Mouse (Mus musculus) thymus, postnatal 10 days (tissue): ENCODE results near the gene Sytl1.
A peak's percentile ranks its signal among the peaks of the same experiment; 100 is the strongest.

ENCODE experiments used
- DNase-seq, 2 experiments: peaks; one replicate each; pipeline ENCODE4 v3.0.0; 2021; ENCODE audit warnings: low spot score in 2 of 2

Sytl1 gene

DNA sequence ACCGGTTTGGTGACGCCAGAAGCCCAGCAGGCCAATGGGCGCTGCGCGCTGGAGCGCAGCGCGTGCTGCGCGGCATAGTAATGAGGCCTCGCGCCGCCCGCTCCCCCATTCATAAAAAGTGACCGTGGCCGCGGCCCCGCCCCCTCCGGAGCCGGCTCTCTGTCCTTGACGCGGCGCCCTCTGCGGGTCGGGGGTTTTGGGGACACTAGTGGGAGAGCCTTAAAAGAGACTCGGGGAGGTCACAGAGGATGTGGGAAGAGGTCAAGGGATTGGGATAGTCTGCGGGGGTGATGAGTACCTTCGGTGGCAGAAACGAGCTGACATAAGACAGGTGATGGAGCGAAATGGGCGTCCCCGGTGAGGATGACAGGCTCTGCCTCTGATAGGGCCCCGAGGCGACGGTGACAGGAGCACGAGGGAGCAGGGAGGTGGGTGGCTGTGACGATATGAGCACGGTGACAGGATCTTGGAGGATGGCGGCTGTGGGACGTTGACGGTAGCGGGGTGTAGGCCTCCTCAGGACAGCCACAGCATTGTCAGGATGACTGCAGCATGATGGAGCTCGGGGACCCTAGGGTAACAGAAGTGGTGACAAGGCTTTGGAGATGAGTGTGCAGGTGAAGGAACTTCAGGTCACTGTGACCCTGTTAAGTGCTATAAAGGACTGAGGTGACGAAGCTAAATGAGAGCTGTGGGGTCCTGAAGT is 50.2 kb downstream of the Sytl1 start:
- DNase-seq, result peak in 1 of 2 experiments; percentile 44

DNA sequence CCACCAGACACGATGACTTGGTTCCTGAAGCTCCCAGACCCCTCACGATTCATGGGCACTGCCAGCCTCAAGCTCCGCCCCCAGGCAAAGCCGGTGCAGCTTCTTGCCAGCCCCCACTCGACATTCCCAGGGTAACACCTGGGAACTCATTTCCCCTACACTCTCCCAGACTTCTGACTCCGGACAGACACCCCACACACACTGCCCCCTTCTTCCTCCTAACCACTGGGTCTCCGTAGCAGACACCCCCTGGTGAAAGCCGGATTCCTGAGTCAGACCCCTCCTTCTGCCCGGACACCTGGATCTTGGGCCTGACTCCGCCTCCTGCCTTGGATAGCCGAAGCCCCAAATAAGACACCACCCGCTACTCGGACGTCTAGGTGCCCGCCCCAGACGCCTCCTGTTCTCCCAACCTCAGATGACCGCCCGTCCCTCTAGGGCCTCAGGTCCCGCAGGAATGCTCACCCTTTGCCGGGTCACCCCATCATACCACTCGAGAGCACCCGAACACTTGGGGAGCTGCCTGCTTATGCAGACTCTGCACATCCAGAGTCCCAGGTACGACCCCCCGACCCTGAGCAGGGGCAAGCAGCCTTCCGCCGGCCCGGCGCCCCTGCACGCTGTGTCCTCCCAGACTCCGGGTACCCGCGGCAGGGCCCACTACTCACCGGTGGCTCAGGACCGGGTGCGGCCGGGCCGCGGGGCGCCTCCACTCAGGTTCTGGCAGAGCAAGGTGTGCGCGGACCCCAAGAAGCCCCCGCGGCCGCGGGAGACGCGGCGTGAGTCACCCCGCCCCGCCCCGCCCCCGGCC is 51.0 kb downstream of the Sytl1 start, which contains the start of the genes Cd164l2 and Gpr3:
TSS of gene Cd164l2 (plus strand) at position 381 of the 811 bp plus-strand sequence.
TSS of gene Gpr3 (minus strand) at position 786 of the 811 bp plus-strand sequence.
- DNase-seq, result no peak

DNA sequence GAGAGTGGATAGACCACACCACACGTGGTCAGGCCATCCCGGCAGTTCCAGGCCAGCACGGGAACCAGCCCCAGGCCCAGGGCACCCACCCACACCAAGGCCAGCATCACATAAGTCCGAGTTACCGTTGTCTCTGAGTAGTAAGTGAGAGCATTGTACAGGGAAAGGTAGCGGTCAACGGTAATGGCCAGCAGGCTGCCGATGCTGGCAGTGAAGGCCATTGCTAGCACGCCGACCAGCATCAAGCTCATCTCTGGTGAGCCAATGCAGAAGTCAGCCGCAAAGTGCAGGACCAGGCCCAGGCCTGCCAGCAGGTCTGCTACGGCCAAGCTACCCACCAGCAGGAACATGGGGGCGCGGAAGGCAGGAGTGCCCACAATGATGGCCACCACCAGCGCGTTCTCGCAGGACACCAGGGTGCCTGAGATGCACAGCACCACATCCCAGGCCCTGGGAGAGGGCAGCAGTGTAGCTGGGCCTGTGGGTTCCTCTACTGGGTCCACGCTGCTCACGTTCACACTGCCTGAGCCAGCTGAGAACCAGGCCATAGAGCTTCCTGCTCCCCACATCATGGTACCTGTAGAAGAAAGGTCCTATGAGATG is 52.0 kb downstream of the Sytl1 start:
- DNase-seq, result no peak

DNA sequence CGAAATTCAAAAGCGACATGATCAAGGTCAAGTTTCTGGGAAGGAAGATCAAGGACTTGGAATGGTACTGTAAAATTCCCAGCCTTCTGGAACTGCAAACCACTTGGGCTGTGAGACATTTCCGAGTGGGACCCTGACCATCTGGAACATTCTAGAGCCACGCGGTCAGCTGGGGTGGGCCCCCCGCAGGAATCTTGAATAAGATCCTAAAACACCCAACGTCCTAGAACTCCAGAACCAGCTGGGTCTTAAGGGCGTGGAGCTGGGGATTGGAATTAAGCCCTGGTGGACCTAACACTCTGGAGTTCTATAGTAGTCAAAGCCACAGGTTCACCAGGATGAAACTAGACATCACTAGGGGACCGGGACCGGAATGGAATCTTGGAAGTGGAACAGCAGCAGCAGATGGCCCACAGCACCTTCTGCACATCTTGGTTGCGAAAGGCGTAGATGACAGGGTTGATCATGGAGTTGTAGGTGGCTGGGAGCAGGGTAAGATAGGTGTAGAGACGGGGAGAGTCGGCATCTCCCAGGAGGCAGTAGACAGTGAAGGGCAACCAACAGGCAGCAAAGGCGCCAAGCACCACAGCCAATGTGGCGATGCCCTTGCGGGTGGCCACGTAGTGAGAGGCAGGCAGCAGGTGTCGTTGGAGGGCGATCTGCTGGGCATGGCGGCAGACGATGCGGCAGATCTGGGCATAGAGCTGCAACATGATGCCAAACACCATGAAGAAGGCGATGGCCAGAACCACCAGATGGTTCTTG is 52.7 kb downstream of the Sytl1 start:
- DNase-seq, result no peak

DNA sequence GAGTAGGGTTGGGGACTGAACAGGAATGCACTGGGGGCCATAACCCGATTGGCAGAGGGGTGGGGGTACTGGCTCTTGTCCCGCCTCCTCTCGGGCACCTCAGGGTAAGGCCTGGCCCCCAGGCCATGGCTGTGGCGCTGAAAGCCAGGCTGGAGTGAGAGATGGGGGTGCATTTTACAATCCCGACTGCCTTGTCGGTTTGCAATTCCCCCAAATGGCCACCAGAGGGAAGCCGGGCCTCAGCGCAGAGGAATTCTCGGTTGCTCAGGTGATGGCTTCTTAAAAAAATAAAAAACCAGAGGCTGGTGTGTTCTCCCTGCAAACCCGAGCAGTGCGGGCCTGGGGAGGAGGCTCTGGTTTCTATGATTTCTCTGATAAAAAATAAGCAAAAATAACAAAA is 53.5 kb downstream of the Sytl1 start:
- peak; percentile 34 to 57 for DNase-seq

DNA sequence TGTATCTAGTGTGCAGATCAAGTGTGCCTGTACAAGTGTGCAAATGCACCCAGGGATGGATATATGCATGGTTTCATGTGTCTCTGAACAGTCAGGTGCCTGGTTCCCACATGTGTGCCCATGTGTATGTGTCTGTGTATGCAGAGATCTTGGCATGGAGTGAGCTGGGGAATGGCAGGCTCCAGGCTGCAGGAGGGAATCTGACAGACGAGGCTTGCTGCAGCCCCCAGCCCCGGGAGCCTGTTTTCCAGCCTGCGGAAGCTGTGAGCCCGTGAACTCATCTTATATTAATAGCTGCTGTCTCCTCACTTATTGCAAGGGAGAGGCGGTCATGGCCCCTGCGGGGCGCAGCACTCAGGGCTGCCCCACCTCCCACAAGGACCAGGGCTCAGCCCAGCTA is 58.5 kb downstream of the Sytl1 start:
- no peak for DNase-seq

DNA sequence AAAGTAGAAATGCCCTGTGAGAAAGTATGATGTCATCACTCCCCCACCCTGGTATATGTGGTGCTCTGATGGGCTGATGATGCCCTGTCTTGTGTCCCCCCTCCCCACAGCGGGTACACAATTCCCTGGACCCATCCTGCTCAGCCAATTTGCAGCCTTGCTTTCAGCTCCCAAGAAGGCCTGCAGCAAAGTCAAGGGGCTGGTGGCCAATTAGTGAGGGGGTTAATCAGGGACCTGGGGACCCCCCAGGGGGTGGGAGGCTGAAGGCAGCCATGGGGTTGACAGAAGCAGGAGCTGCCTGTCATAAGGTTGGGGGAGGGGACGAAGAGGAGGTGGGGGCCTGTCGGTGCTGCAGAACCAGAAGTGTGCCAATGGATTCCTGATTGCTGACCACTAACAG is 59.3 kb downstream of the Sytl1 start:
- DNase-seq, result no peak
